Mouse (Mus musculus): ENCODE results near the gene Ift52. TPM values are rescaled to one million over a fixed set of nuclear protein-coding genes. Genes with fewer than 3 reads are reported as not detected.

Ift52 gene
- 16.6 and 21.5 TPM in 2 replicates for total RNA-seq (2023)

DNA sequence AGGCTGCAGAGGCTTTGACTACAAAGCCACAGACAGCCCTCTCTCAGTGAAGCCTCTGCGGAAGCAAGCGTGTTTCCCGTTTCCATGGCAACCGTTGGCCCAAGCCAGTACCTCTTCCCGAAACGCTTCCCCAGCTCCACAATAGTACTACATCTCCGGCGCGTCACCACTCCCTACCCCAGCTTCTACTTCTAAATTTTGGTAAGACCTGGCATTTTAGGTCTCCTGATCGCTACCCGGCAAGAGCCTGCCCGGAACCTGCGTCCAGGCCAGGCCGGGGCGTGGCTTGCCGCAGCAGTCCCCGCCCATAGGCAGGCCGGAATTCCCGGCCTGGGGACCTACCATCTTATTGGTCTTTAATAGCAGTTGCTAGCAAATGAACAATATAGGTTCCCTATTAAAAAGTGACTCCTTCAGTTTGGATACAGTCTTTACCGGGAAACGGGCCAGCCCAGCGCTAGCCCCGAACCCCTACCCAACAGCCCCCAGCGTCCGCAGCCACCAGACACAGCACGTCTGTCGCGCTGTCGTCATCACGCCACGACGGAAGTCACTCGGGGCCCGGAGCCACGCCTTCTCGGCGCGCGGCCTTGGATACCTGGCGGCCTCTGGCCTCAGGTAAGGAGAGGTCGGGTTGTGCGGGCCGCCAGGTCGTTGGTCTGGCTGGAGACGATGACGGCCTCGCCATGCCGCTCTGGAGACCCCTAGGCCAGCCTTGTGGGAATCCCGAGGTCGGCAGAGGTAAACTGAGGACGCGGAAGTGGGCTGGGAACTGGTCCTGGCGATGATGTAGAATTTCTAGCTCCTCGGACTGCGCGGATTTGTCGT lies at the start of gene Ift52:
Gene Ift52 (plus strand): TSS at position 439 of the 828 bp plus-strand sequence.

DNA sequence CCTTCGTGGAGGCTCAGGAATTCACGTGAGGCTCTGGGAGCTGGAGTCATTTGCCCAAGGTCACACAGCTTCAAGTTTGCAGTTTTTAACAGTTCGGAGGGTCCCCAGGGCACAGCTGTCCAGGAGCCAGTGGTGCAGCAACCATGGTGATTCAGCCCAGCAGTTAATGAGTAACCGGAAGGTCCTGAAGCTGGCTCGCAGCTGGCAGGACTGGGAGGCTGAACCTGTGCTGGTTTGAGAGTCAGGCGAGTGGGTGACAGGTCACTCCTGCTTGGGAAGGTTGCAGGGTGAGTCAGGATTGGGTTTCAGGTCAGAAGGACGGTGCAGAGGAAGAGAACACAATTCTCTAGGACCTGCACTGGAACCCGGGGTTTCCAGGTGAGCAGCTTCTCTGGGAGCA lies 29.9 kb upstream of the Ift52 start, which contains the start of gene Sgk2:
Gene Sgk2 (plus strand): TSS at position 113 of the 400 bp plus-strand sequence.

DNA sequence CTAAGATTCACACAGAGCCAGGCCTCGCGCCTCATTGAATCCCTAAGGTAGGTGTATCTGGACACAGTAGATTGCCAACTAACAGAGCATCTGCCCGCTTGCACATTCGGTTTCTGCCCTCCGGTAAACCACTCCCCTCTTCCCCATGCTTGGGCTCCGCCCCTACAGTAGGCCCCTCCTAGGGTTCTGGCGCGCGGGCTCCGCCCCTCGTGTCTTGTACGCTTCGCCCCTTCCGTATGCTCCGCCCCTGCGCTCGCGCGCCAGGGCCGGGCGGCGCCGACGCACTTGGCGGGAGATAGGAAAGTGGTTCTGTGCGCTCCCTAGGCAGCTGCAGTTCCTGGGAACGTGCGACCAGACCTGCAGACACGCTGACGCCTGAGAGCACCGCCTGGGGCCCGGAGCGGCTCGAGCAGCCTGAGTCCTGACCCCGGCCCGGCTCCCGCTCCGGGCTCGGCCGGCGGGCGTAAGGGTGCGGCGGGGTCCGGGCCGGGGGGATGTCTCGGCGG lies 37.2 kb downstream of the Ift52 start, which contains the start of gene Mybl2:
Gene Mybl2 (plus strand): TSS at position 353 of the 506 bp plus-strand sequence.

DNA sequence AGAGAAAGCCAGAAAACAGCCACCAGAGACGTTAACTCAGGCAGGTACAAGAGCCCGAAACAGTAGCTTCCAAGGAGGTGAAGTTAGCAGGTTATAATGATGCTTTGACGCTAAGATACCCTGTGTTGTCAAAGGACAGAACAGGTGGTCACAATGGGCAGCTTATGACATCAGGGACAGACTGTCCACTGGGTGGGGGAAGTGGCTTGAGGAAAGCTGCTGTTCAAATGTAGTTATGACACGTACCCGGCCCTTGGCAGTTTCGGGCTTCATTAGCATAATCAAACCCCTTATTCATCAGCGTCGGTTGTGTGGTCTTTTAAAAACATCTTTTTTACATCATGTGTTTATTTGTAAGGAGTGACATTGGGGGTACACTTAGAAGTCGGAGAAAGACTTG lies 70.6 kb downstream of the Ift52 start, which contains the start of gene Gtsf1l:
Gene Gtsf1l (minus strand): TSS at position 128 of the 400 bp plus-strand sequence.

Other genes starting within 250 kb of the Ift52 start
- 139 and 164 TPM in 2 replicates for gene Srsf6, start 85.8 kb upstream of the Ift52 start, total RNA-seq (2023)
- 0.47 and 0.59 TPM in 2 replicates for gene L3mbtl1, start 73.9 kb upstream of the Ift52 start, total RNA-seq (2023)
- gene Sgk2, start 30.0 kb upstream of the Ift52 start, total RNA-seq (2023) = not detected in 2 replicates
- gene Mybl2, start 37.3 kb downstream of the Ift52 start, total RNA-seq (2023) = 21.5 and 32.7 TPM in 2 replicates
- not detected in 2 replicates for gene Gtsf1l, start 70.5 kb downstream of the Ift52 start, total RNA-seq (2023)
- gene Tox2, start 185.8 kb downstream of the Ift52 start, total RNA-seq (2023) = not detected in 2 replicates